Mouse (Mus musculus) small intestine, adult 2 months (tissue): Measurements from ENCODE around the gene Serpinc1. TPM values are rescaled to one million over a fixed set of nuclear protein-coding genes. Genes with fewer than 3 reads are reported as not detected.
"Not testable (repeated sequence)": the region's sequence is repeated elsewhere in the genome, so short reads cannot be mapped to it uniquely, and the experiment has no call there.

ENCODE experiments used
- H3K27ac ChIP-seq: fragments of 200-500 bp; 2 replicates; pipeline ENCODE4 v1.5.1; 2012; ENCODE audit warnings: low read depth, low read length, control low read depth, inconsistent platforms; ENCODE audit not compliant: insufficient read depth
- H3K27me3 ChIP-seq: fragments of 200-500 bp; 2 replicates; pipeline ENCODE4 v1.6.1; 2012; ENCODE audit warnings: mild to moderate bottlenecking, moderate library complexity, low read length, inconsistent platforms; ENCODE audit not compliant: control insufficient read depth, insufficient read depth
- H3K36me3 ChIP-seq: fragments of 200-500 bp; 2 replicates; pipeline ENCODE4 v1.6.1; 2012; ENCODE audit warnings: mild to moderate bottlenecking, low read length, control low read depth, inconsistent platforms; ENCODE audit not compliant: control insufficient read depth, insufficient read depth
- H3K4me1 ChIP-seq: fragments of 200-500 bp; 2 replicates; pipeline ENCODE4 v1.6.1; 2012; ENCODE audit warnings: low read length, inconsistent platforms, mixed read lengths; ENCODE audit not compliant: control insufficient read depth, insufficient read depth, insufficient read length
- H3K4me3 ChIP-seq: fragments of 200-500 bp; 2 replicates; pipeline ENCODE4 v1.5.1; 2012; ENCODE audit warnings: low read depth, mild to moderate bottlenecking, control low read depth, inconsistent platforms, low read length, moderate library complexity
- CTCF ChIP-seq: fragments of 200-500 bp; IDR thresholded peaks from 2 replicates; pipeline ENCODE4 v1.5.1; 2012; ENCODE audit warnings: low read depth, mild to moderate bottlenecking, control low read depth, inconsistent platforms, low read length, moderate library complexity, mixed read lengths; ENCODE audit not compliant: insufficient replicate concordance, insufficient read length; ENCODE audit errors: extremely low read depth
- POLR2A ChIP-seq: fragments of 200-500 bp; IDR thresholded peaks from 2 replicates; pipeline ENCODE4 v1.6.1; 2012; ENCODE audit warnings: low read depth, mild to moderate bottlenecking, control low read depth, inconsistent platforms, low read length, moderate library complexity
- WGBS: fragments of 180-500 bp; shearing (Covaris S2); methylation state at CpG from one replicate; pipeline ENCODE4 v1.1.7; 2018; 5-methylcytosine and 5-hydroxymethylcytosine counted together
- polyA plus RNA-seq: library from polyadenylated mRNA; depleted of rRNA; stranded (reverse); fragments of >200 nt; gene quantifications from 2 replicates; pipeline ENCODE4 v1.2.3, GENCODE M21; 2012

The Serpinc1 gene
- polyA plus RNA-seq, 1 experiment: 1.4 TPM

- no peaks in the 10 kb centered on the region for H3K4me1 ChIP-seq
- no peak for TF ChIP-seq CTCF
- TF ChIP-seq POLR2A: no peak
- 26% methylated on average over 8 of the region's 8 CpGs for WGBS
- H3K27ac ChIP-seq: no peak overlapping the region
- H3K4me3 ChIP-seq: no peak overlapping the region
- no peaks in the 10 kb centered on the region for H3K27me3 ChIP-seq
- H3K36me3 ChIP-seq: peaks cover 3% of the 10 kb centered on the region; the same call in 1 of the 2 replicates
Measured at GRCm38 (mm10) chr1:160980537-160981234, 2.3 kb downstream of the Serpinc1 start.

- TF ChIP-seq POLR2A: no peak
- TF ChIP-seq CTCF: no peak
- WGBS: 77% methylated on average over 4 of the region's 4 CpGs
- Histone ChIP-seq H3K36me3 (peaks cover 1% of the 10 kb centered on the region; the same call in 1 of the 2 replicates), H3K27me3 (no peaks in the 10 kb centered on the region), H3K4me1 (no peaks in the 10 kb centered on the region), H3K27ac (no peak overlapping the region), H3K4me3 (no peak overlapping the region)
Measured at GRCm38 (mm10) chr1:160981337-160981736, 3.0 kb downstream of the Serpinc1 start.

GRCm38 (mm10) chr1:160982887-160983286, 4.5 kb downstream of the Serpinc1 start:
- Histone ChIP-seq H3K27me3 (no peaks in the 10 kb centered on the region), H3K27ac (no peak overlapping the region), H3K4me1 (no peaks in the 10 kb centered on the region), H3K36me3 (no peaks in the 10 kb centered on the region), H3K4me3 (no peak overlapping the region)
- TF ChIP-seq POLR2A (no peak), CTCF (no peak)
- WGBS: 41% methylated on average over 3 of the region's 3 CpGs

GRCm38 (mm10) chr1:160984731-160985130, 6.3 kb downstream of the Serpinc1 start:
- not testable (repeated sequence) for H3K36me3 ChIP-seq, H3K27me3 ChIP-seq, H3K27ac ChIP-seq, H3K4me3 ChIP-seq, H3K4me1 ChIP-seq
- 88% methylated on average over 1 of the region's 1 CpGs for WGBS

- H3K36me3 ChIP-seq: no peaks in the 10 kb centered on the region
- H3K4me1 ChIP-seq: no peaks in the 10 kb centered on the region
- no peaks in the 10 kb centered on the region for H3K27me3 ChIP-seq
- WGBS: 82% methylated on average over 6 of the region's 6 CpGs
- H3K27ac ChIP-seq: no peak overlapping the region
- no peak overlapping the region for H3K4me3 ChIP-seq
- TF ChIP-seq CTCF (no peak), POLR2A (no peak)
Measured at GRCm38 (mm10) chr1:160985477-160985876, 7.1 kb downstream of the Serpinc1 start.

- WGBS: 75% methylated on average over 17 of the region's 17 CpGs
- TF ChIP-seq POLR2A (no peak), CTCF (no peak)
- Histone ChIP-seq H3K27ac (no peak overlapping the region), H3K27me3 (no peaks in the 10 kb centered on the region), H3K36me3 (no peaks in the 10 kb centered on the region), H3K4me1 (no peaks in the 10 kb centered on the region), H3K4me3 (no peak overlapping the region)
Measured at GRCm38 (mm10) chr1:160986881-160987635, 8.7 kb downstream of the Serpinc1 start.

GRCm38 (mm10) chr1:160989395-160989794, 11.0 kb downstream of the Serpinc1 start:
- no peaks in the 10 kb centered on the region for H3K4me1 ChIP-seq

More at GRCm38 (mm10) chr1:160989395-160989794, 11.0 kb downstream of the Serpinc1 start:
- no peak for TF ChIP-seq POLR2A
- no peak for TF ChIP-seq CTCF
- 83% methylated on average over 15 of the region's 15 CpGs for WGBS
- no peaks in the 10 kb centered on the region for H3K36me3 ChIP-seq
- H3K27ac ChIP-seq: no peak overlapping the region
- H3K4me3 ChIP-seq: no peak overlapping the region
- no peaks in the 10 kb centered on the region for H3K27me3 ChIP-seq
